Mouse (Mus musculus) cerebellum, adult 9-10 months (tissue): ENCODE data around the gene Rbfox2.

Experiments
- DNase-seq: peaks from one replicate; pipeline ENCODE4 v3.0.0; 2022

Rbfox2 gene

GRCm38 (mm10) chr15:77225858-77226257, 80.9 kb downstream of the Rbfox2 start:
- no peak for DNase-seq

GRCm38 (mm10) chr15:77225274-77225673, 81.5 kb downstream of the Rbfox2 start:
- DNase-seq = peak; percentile 62

GRCm38 (mm10) chr15:77220833-77221232, 86.0 kb downstream of the Rbfox2 start:
- DNase-seq = no peak

- DNase-seq = peak; percentile 69
Observed at GRCm38 (mm10) chr15:77220137-77220536, 86.7 kb downstream of the Rbfox2 start.

DNA sequence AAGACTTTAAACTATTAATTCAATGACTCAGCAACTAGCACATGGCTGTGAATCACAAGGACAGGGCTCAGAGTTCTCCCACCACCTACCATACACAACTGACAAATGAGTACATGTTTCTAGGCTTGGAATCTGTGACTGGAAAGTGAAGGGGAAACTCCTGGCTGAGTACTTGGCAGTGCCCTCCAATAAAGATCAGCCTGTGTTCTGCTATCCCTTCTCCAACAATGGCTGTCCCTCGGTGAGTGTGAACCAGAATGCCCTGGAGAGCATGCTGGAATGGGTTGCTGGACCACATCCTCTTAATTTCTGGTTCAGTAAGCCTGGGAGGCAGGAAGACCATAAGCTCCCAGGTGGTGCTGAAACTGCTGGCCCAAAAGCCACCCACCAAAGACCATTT, 87.2 kb downstream of the Rbfox2 start:
- no peak for DNase-seq

DNA sequence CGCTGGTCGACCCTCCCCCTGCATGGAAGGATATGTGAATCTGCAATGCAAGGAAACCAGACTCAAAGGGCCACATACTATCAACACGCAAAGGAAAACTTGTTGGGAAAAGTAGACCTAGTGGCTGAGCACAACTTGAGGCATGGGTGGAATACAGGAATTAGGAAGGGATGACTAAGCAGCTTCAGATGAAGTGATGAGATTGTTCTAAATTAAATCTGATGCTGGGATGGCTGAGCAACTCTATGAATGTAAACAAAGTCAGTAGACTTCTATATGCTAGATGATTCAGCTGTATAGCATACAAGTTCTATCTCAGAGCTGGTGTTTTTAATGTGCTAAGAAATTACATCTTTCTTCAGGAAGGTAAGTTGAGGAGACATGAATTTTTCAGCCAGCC, 88.8 kb downstream of the Rbfox2 start:
- DNase-seq = no peak

- no peak for DNase-seq
Observed at GRCm38 (mm10) chr15:77217523-77217922, 89.3 kb downstream of the Rbfox2 start.

DNA sequence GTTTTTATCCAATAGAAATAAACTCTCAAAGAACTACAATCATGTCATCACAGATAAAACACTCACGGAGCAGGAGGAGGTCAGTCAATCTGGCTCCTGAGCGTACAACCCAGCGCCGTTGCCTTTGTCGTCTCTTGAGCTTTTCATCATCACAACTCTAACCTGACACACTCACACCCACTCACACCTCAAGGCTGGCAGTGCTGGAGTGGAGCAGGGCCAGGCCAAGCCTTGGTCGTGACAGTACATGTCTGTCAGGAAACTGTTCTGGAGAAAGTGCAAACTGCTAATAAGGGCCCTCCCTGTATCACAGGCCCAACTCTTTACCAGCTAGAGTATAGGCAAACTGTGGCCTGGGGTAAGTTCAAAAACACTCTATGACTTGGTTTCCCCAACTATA, 90.1 kb downstream of the Rbfox2 start:
- no peak for DNase-seq

DNA sequence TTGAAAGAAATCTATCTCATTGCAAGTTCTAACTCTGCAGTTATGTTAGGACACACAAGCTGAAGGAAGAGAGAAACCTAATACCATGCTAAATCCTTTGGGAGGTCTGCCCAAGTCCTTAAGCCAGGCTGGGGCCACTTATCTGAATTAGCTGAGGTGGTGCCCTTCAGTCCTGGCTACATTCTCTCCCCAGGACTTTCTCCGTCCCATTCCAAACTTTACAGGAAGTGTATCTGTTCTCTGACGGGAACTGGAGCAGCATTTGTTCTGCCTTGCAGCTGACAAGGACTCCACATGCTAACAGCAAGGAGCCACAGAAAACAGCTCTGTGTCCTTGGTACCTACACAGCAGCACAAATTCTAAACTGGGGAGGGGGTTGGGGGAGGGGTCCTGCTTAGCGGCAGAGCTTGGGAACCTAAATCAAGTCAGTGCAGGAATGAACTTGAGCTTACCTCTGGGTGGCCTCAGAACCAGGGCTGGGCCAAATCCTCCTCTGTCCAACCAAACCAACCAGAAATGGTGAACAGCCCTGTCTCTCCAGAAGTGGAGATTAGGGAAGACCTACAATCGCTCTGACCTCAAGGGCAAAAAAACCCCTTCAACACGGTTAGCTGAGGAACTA, 91.5 kb downstream of the Rbfox2 start:
- no peak for DNase-seq

- DNase-seq = no peak
Observed at GRCm38 (mm10) chr15:77214410-77215107, 92.2 kb downstream of the Rbfox2 start.

DNA sequence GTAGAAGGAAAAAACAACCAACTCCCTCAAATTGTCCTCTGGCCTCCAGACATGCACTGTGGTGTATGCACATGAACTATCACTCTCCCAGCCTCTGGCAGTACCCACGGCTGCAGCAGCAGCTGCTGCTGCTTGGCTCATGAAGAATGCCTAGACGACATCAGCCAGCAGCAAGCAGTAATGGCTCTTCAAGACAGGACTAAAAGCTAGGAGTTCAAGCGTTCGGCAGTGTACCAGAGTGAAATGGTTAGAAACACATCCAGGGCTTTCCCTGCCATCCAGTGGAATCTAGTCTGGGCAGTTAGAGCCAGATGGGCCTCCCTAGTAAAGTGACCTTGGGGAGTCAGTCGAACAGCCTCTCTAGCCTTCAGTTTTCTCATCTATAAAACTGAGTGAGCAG, 93.0 kb downstream of the Rbfox2 start:
- no peak for DNase-seq

GRCm38 (mm10) chr15:77212818-77213217, 94.0 kb downstream of the Rbfox2 start:
- no peak for DNase-seq

DNA sequence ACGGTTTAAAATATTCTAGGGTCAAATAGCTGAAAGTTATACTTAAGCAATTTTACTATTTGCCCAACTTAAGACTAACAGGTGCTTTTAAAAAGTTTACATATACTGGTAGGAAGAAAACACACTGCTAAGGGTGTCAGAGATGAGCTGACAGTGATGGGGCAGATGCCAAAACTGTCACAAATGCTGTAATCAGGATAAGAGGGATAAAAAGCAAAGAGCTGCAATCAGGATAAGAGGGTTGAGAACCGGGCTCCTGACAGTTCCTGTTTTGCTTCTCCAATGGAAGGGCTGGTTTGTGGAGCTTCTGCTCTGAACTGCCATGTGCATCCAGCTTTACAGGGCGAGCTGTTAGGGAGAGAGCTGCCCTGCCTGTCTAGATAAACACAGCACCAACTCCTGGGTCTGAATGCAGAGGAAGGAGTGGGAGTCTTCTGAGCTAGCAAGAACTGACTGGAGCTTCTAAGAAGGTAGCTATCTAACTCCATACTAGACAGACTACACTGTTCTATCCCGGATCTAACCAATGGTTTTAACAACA, 94.5 kb downstream of the Rbfox2 start:
- no peak for DNase-seq

DNA sequence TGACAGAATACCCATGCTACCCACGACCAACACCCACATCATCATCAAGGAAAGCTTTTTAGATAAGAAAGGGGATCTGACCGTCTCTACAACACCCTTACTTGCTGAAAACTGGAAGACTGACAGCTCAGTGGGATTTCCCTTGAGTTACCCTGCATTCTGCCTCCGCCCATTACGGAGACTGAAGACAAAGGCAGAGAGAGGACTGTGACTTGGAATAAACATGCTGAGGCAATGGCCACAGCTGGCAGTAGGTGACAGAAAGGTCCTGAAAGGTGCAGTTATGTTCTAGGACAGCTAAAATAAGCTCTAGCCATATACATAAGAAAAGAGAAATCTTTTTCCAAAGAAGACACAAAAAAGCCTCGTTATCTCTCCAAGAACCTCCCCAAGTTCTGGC, 99.8 kb downstream of the Rbfox2 start:
- DNase-seq = no peak

- DNase-seq = peak; percentile 60
Observed at GRCm38 (mm10) chr15:77204951-77205350, 101.9 kb downstream of the Rbfox2 start.

DNA sequence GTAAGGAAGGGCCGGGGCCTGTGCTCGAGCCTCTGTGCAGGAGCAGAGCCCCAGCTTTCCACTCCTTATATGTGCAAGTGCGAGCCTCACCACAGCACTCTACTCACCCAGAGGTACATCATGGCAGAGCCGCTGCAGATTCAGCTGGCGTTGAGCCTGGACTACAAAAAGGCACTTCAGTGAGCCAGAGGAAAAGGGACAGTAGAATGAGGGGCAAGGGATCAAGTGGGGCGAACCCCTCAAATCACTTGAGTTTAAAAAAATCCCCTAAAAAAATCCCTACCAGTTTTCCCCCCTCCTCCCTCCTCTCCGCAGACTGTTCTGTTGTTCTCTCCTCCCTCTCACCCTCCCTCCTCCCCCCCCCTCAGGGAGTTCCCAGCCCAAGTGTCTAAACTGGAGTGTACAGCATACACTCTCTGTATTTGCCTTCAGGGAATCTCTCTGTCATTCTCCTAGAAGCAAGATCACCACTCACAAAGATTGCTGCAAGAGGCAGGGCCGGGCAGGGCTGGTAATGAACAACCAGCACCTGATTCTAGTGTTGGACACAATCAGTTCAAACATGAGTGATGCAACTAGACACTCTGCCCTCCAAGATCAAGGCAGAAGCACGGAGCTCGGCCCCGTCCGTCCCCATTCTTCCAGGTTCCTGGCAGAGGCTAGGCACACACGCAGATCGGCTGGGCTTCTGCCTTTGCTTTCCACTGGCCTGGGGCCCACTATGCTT, 103.4 kb downstream of the Rbfox2 start:
- DNase-seq = peak; percentile 62

GRCm38 (mm10) chr15:77202881-77203254, 103.9 kb downstream of the Rbfox2 start:
- DNase-seq = peak; percentile 33

DNA sequence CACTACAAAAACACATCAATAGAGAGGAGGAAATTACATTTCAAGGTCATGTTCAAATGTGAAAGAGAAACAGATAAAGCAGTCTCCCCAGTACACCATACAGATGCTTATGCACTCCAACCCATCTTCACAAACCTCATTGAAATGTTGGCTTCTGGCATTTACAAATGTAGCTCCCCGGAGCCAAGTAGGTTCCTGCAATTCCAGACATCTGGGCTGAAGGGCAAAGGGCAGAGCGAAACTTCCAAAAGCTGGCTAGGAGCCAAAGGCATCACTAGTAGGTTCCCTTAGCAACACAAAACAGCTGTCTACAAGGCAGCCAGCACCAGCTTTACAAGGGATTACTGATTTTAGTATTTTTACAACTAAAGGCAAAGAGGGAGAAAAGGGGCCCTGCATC, 104.6 kb downstream of the Rbfox2 start:
- DNase-seq = no peak

DNA sequence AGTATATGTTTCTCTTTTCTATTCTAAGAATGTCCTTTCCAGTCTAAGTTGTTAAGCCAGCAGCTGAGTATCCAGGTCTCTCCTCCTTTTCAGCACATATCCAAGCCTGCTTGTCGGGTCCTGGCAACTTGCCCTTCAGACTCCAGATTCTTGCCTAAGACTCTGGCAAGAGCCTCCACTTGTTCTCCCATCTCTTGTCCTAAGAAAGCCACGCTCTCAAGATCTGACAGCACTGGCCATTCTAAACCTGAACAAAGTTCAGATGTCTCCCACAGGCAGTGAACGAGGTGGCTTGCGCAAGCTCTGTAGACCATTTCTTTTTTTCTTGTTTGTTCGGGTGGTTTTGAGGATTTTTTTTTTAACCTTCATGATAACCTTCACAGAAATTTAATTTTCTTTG, 110.0 kb downstream of the Rbfox2 start:
- DNase-seq = peak; percentile 52

GRCm38 (mm10) chr15:77196001-77196400, 110.8 kb downstream of the Rbfox2 start:
- DNase-seq = no peak

DNA sequence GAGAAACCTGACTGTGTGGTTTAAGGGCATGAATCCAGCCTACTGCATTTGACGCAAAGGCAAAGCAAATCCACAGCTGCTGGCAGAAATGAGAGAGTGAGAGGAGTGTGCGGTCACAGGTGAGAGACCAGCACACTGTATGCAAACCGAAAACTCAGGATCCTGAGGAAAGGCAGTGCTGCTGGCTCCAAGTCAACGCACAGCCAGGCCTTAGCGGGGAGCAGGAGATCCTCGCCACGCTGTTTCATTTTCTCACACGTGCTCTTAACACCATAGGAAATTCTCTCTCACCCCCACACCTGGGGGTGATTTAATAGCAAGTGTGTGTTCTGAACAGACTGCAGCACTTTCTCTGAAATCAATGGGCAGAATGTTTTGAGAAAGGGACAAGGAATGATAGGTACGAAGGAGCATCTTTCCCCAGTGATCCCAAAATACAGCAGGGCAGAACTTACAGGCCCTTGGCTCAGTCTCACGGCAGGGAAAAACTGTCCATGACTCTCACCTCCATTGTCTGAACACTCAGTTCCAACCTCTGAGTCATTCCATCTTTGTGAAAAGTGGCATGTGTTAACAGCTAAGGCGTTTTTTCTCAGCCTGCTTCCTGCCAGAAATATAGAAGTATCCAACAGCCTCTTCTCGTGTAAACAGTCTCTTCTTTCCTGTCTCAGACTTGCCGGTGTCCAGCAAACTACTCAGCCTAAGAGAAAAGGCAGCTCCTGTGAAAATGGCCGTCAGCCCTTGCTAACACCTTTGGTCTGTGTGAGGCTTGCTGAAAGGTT, 114.5 kb downstream of the Rbfox2 start:
- DNase-seq = peak; percentile 47

DNA sequence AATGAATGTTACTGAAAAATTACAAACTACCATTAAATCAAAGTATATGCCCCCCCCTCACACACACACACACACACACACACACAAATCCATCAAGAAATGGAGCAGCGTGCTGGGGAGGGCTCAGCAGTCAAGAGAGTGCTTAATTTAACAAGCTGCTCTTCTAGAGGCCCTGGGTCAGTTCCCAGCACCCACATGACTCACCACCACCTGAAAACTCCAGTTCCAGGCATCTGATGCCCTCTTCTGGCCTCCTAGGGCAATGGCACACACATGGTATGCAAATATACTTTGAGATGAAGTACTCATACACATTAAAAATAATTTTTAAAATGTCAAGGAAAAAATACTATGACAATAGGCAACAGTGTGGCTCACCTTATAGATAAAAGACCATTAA, 120.7 kb downstream of the Rbfox2 start:
- no peak for DNase-seq

GRCm38 (mm10) chr15:77185614-77186013, 121.2 kb downstream of the Rbfox2 start:
- DNase-seq = no peak
